Mouse (Mus musculus): ENCODE data around the gene Skap1.

- TF ChIP-seq CTCF (IDR thresholded peaks at IDR 0.05; ENCODE audit: control insufficient read depth, insufficient read depth, low read length) (no peak), POLR2A (IDR thresholded peaks at IDR 0.05; ENCODE audit: borderline replicate concordance, control insufficient read depth, low read depth, low read length) (no peak)
Measured at GRCm38 (mm10) chr11:96795491-96795890, 331.1 kb downstream of the Skap1 start.
